Mouse (Mus musculus): ENCODE measurements around the gene Dtd2.

- TF ChIP-seq POLR2A (IDR thresholded peaks at IDR 0.05; ENCODE audit: borderline replicate concordance, low read depth, low read length) = no peak
- no peak for TF ChIP-seq CTCF (IDR thresholded peaks at IDR 0.05; ENCODE audit: low read depth, low read length)
Measured at GRCm38 (mm10) chr12:51998366-51998932, 7.9 kb downstream of the Dtd2 start.
